Mouse (Mus musculus) cerebellum, adult 2 months (tissue): ENCODE measurements at regions not wholly inside any gene's neighbourhood (a gene's known extent, or its start where the extent isn't known, plus 50 kb on each side); places are given as distances from the start of the nearest gene placed in this dataset.

Experiments used
- CTCF ChIP-seq: fragments of 200-500 bp; IDR thresholded peaks from 2 replicates; pipeline ENCODE4 v1.5.1; 2011; ENCODE audit warnings: low read depth, mild to moderate bottlenecking, control low read depth, low read length, moderate library complexity, borderline replicate concordance; ENCODE audit not compliant: insufficient read depth
- POLR2A ChIP-seq: fragments of 200-500 bp; IDR thresholded peaks from 2 replicates; pipeline ENCODE4 v1.6.1; 2011; ENCODE audit warnings: low read length, control low read depth, borderline replicate concordance; ENCODE audit not compliant: insufficient read depth

DNA sequence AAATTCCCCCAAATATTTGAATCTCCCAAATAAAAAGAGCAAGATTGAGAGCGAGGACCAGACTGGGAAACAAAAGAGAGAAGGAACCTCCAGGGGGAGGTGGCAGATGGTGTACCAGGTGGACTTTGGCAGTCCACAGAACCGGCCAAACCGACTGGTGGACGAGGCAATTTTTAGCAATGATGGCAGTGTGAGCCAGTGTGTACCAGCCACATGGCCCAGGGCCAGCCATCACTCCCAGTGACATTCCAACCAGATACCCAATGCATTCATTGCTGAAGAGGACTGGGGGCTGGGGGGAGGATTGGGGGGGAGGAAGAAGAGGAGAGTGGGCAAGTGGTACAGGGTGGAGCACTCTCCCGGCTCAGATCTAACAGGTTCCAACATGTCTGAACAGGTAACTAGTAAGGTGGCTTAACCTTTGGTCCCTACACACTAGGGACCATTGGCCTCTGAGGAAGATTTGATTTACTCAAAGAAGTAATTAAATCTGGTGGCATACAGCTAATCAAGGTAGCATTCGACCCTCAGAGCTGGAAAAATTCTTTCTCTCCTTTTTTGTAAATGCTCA is 158.4 kb upstream of the Ap5m1 start:
- peak; percentile 35; the same call in 1 of the 2 replicates for TF ChIP-seq CTCF
- no peak for TF ChIP-seq POLR2A
